Mouse (Mus musculus) ovary, adult 2 months (tissue): ENCODE results near the gene Rhbdl1. TPM values are rescaled to one million over a fixed set of nuclear protein-coding genes. Genes with fewer than 3 reads are reported as not detected.

Experiments
- polyA plus RNA-seq: library from polyadenylated mRNA; depleted of rRNA; stranded (reverse); fragments of >200 nt; gene quantifications from 2 replicates; pipeline ENCODE4 v1.2.3, GENCODE M21; 2012; rRNA removed

The Rhbdl1 gene
- 62.2 and 86.4 TPM in 2 replicates for polyA plus RNA-seq

DNA sequence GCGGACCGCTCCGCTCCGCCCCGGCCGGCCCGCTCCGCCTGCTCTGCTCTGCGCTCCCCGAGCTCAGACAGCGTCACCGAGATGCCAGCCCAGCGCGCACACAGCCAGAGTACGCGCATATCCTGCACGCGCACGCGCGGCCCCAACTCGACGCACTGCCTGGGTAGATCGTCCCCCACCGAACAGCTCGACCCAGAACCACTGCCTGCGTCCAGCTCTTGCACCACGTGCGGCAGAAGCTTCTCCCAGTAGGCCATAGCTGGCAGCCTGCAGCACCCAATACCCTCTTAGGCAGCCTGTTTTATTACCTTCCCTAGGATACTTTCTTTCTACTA lies at the start of gene Rhbdl1:
Gene Rhbdl1, minus strand, starts transcription at position 220 of the 335 bp plus-strand sequence.

GRCm38 (mm10) chr17:25880196-25880910 lies 43.3 kb upstream of the Rhbdl1 start, which contains the start of gene Wfikkn1:
TSS of gene Wfikkn1 (minus strand) at chr17:25880858.

GRCm38 (mm10) chr17:25874721-25875170 lies 37.7 kb upstream of the Rhbdl1 start, which contains the start of gene Mettl26:
TSS of gene Mettl26 (plus strand) at chr17:25875074.

DNA sequence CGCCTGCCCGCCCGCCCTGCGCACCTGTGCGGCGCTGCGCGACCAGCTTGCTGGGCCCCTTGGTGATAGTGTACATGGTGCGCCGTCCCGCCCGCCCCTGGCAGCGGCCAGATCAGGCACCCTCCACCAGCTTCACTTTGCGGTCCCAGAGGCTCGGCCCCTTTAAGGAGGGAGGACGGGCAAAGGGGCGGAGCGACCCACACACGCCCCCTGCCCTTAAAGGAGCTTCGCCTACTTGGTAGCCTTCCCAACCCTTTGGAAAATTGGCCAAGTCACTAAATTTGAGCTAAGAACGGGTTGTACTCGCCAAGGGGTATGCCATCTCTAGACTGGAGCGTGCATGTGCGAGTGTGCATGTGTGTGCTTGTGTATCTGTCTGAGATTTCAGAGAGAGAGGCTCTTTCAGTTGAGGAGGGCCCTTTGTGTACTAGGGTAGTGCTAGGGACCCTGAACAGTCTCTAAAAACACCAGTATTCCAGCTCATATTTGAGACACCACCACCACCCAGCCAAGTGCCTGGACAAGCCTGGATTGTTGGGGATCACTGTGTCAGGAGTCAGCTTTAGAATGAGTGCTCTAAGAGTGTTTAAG lies 31.6 kb upstream of the Rhbdl1 start, which contains the start of gene Mcrip2:
Gene Mcrip2, minus strand, starts transcription at position 164 of the 591 bp plus-strand sequence.

DNA sequence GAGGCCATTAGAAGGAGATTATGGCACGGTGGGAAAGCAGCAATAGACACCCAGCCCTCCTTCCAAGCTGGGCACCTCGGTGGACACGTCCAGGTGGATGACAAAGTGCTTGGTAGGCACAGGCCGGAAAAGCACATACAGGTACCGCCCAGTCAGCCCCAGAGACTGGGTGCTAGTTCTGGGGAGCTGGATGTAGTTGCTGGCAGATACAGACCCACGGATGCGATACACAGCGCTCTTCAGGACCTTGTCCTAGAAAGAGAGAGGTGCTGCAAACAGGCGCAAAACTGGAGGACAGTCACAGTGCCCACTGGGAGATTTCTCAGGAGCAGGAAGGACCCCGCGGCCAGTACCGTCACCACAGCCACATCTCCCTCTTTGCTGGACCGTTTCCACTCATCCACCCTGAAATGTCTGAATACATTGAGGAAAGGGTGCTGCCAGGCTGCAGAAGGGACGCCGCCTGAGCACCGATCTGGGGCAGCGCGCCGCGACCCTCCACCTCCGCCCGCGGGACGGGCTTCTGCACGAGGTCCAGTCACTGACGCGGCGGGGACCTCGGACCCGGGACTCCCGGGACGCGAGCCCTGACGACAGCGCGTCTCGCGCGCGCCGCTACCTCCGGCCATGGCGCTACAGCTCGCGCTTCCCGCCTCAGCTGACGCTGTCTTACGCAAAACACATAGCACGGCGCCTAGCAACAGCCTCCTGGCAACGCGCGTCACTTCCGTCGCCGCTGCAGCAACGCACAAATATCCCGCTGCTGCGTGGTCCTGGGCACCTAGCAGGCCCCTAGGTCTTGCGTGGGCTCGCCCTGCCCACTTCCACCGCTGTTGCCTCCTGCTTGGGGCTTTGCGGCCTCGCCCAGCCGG lies 24.0 kb upstream of the Rhbdl1 start, which contains the start of gene Wdr90:
Gene Wdr90, minus strand, starts transcription at position 670 of the 872 bp plus-strand sequence.

DNA sequence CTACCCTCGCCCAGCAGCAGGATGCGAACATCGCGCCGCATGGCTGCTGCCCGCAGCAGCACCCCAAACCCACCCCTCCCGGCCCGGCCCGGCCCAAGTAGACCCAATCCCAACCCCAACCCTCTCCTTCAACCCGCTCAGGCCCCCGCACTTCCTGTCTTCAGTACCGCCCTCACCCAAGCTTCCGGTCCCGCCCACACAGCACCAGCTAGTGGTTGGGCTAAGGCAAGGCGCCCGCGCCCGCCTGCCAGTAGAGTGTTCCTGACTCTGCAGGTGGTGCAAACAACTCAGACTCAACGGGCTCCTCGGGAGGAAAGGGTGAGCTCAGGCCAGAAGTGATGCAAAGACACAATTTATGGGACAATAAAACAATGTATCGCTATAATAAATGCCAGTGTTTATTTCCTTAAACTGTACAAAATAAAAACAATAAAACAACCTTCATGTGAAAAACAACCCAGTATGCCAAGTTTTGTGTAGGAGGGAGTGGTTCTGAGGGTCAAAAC lies 7.4 kb upstream of the Rhbdl1 start, which contains the start of gene Rhot2:
Gene Rhot2, minus strand, starts transcription at position 456 of the 506 bp plus-strand sequence.

DNA sequence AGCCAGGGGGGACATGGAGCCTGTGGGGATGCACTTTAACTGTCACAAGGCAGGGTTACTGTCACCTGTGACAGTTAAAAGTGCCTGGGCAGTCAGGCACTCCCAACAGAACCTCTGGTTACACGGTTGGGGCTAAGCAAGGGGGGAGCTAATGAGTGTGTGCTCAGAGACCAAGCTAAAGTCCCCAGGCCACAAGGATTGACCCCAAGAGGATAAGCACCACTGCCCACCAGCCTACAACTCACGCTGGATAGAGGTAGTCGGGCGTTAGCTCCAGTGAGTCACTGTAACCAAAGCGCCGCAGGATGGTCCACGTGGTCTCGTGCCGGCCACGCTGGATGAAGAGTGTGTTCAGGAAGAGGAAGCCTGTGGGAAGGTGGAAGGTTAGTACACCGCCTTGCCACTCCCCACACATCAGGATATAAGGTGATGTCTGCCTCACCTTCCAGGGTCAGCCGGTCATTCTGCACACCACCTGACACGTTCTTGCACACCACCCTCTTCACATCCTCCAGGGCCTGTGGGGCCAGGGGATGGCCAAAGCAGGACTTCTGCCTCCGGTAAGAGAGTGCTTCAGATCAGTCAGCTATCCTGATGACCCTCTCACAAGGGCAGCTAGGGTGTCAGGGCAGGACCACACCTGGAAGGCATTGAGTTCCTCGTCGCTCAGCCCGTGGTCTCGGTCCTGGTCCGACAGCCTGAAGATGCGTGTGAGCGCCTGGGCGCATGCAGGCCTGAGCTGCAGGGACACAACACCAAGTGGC lies 4.2 kb upstream of the Rhbdl1 start, which contains the start of gene Gm20683:
Gene Gm20683, minus strand, starts transcription at position 647 of the 764 bp plus-strand sequence.

DNA sequence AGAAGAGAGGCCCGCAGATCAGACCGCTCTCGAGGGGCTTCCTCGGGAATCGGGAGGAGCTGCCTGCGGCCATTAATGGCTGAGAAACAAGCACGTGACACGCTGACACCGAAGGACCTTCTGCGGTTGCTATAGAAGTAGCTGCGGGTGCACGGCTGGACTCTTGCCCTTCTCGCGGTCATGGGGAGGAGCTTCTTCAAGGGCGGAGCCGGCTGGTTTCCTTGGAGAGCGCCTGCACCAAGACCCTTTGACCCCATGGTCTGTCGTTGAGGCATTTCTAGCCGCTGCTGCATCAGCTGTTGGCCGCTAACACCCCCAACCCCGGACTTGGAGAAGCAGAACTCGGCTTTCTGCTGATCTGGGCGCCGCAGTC lies 3.8 kb downstream of the Rhbdl1 start, which contains the start of gene Stub1:
Gene Stub1, minus strand, starts transcription at position 114 of the 373 bp plus-strand sequence.

GRCm38 (mm10) chr17:25828712-25829557 lies 8.2 kb downstream of the Rhbdl1 start, which contains the start of gene Jmjd8:
TSS of gene Jmjd8 (plus strand) at chr17:25828867.

GRCm38 (mm10) chr17:25823452-25823851 lies 13.6 kb downstream of the Rhbdl1 start, which contains the start of gene Wdr24:
TSS of gene Wdr24 (plus strand) at chr17:25823627.

DNA sequence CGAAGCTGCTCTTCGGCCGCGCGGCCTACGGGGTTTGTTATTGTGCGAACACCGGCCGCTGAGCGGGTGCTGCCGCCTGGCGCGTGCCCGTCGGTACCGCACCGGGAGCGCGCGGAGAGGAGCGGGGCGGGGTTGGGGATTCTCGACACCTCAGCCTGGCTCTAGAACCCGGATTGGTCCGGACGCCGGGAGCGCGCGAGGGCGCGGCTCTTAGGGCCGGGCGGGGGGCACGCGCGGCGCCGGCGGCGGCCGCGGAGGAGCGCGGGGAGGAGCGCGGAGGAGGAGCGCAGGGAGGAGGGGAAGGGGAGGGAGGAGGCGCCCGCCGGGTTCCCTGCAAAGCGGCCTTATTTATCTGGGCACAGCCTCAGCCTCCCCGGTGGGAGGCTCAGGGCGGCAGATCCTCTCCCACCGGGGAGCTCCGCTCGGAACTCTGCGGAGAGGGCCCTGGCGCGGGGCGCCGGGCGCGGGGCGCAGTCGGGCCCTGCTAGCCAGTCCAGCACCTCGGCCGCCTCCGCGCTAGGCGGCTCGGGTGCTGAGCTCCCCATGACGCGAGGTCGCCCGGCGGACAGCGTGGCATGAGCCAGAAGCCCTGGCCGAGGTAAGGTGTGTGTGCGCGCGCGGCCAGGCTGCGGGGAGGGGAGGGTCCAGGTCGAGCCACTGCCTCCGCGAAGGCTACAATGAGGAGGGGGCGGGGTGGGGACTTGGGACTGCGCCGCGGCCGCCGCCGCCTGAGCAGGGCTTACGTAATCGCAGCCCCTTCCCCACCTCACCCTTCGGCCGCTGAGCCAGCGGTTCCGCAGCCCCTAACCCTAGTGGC lies 28.1 kb downstream of the Rhbdl1 start, which contains the start of gene Fbxl16:
Gene Fbxl16, plus strand, starts transcription at position 297 of the 817 bp plus-strand sequence.

GRCm38 (mm10) chr17:25796951-25797369 lies 40.1 kb downstream of the Rhbdl1 start, which contains the start of gene Metrn:
TSS of gene Metrn (minus strand) at chr17:25797136.

GRCm38 (mm10) chr17:25795609-25796092 lies 41.4 kb downstream of the Rhbdl1 start, which contains the start of gene AC134908.4:
TSS of gene AC134908.4 (minus strand) at chr17:25795659.

GRCm38 (mm10) chr17:25792615-25793014 lies 44.5 kb downstream of the Rhbdl1 start, which contains the start of gene Fam173a:
TSS of gene Fam173a (minus strand) at chr17:25792901.

GRCm38 (mm10) chr17:25786280-25786679 lies 50.8 kb downstream of the Rhbdl1 start, which contains the start of gene Ccdc78:
TSS of gene Ccdc78 (plus strand) at chr17:25786580.

GRCm38 (mm10) chr17:25785281-25785745 lies 51.8 kb downstream of the Rhbdl1 start, which contains the start of gene Haghl:
TSS of gene Haghl (minus strand) at chr17:25785673.

